Mouse (Mus musculus) kidney, postnatal 14 days (tissue): Measurements from ENCODE around the gene B4galnt3.

Source experiments
- DNase-seq: peaks from one replicate; pipeline ENCODE4 v3.0.0; 2022; ENCODE audit warnings: mixed read lengths

The B4galnt3 gene

GRCm38 (mm10) chr6:120274181-120274580, 20.2 kb downstream of the B4galnt3 start:
- no peak for DNase-seq

GRCm38 (mm10) chr6:120264151-120264550, 30.2 kb downstream of the B4galnt3 start:
- no peak for DNase-seq

- peak; percentile 26 for DNase-seq
Measured at GRCm38 (mm10) chr6:120263608-120264007, 30.8 kb downstream of the B4galnt3 start.

- peak; percentile 18 for DNase-seq
Measured at GRCm38 (mm10) chr6:120262886-120263531, 31.4 kb downstream of the B4galnt3 start.

GRCm38 (mm10) chr6:120259481-120259880, 34.9 kb downstream of the B4galnt3 start:
- DNase-seq = no peak

- DNase-seq = no peak
Measured at GRCm38 (mm10) chr6:120256431-120256935, 37.9 kb downstream of the B4galnt3 start.

- no peak for DNase-seq
Measured at GRCm38 (mm10) chr6:120255701-120256100, 38.7 kb downstream of the B4galnt3 start.

GRCm38 (mm10) chr6:120255144-120255543, 39.2 kb downstream of the B4galnt3 start:
- peak; percentile 30 for DNase-seq

- peak; percentile 75 for DNase-seq
Measured at GRCm38 (mm10) chr6:120254640-120255039, 39.7 kb downstream of the B4galnt3 start.

GRCm38 (mm10) chr6:120252741-120253140, 41.6 kb downstream of the B4galnt3 start:
- no peak for DNase-seq

- peak; percentile 47 for DNase-seq
Measured at GRCm38 (mm10) chr6:120251010-120251409, 43.3 kb downstream of the B4galnt3 start.

GRCm38 (mm10) chr6:120249831-120250230, 44.5 kb downstream of the B4galnt3 start:
- DNase-seq = peak; percentile 25

GRCm38 (mm10) chr6:120246676-120247075, 47.7 kb downstream of the B4galnt3 start:
- no peak for DNase-seq

GRCm38 (mm10) chr6:120243250-120243649, 51.1 kb downstream of the B4galnt3 start:
- DNase-seq = peak; percentile 30

- peak; percentile 45 for DNase-seq
Measured at GRCm38 (mm10) chr6:120242530-120242929, 51.8 kb downstream of the B4galnt3 start.

GRCm38 (mm10) chr6:120241453-120241852, 52.9 kb downstream of the B4galnt3 start:
- no peak for DNase-seq

- DNase-seq = peak; percentile 43
Measured at GRCm38 (mm10) chr6:120240461-120240860, 53.9 kb downstream of the B4galnt3 start.

- no peak for DNase-seq
Measured at GRCm38 (mm10) chr6:120235874-120236273, 58.5 kb downstream of the B4galnt3 start.

GRCm38 (mm10) chr6:120232885-120233284, 61.5 kb downstream of the B4galnt3 start:
- DNase-seq = no peak

GRCm38 (mm10) chr6:120230441-120230840, 63.9 kb downstream of the B4galnt3 start:
- DNase-seq = no peak

- DNase-seq = no peak
Measured at GRCm38 (mm10) chr6:120229806-120230205, 64.6 kb downstream of the B4galnt3 start.

GRCm38 (mm10) chr6:120227068-120227467, 67.3 kb downstream of the B4galnt3 start:
- no peak for DNase-seq

- DNase-seq = no peak
Measured at GRCm38 (mm10) chr6:120225355-120225754, 69.0 kb downstream of the B4galnt3 start.

GRCm38 (mm10) chr6:120222669-120223068, 71.7 kb downstream of the B4galnt3 start:
- peak; percentile 83 for DNase-seq

GRCm38 (mm10) chr6:120219281-120219680, 75.1 kb downstream of the B4galnt3 start:
- DNase-seq = no peak
